Mouse (Mus musculus) thymus, postnatal 14 days (tissue): Measurements from ENCODE around the gene Fgfr2.

Experiments used
- DNase-seq: peaks from one replicate; pipeline ENCODE4 v3.0.0; 2021

Gene Fgfr2

GRCm38 (mm10) chr7:132307722-132308271 is 815.4 kb downstream of the Fgfr2 start:
- no peak for DNase-seq

DNA sequence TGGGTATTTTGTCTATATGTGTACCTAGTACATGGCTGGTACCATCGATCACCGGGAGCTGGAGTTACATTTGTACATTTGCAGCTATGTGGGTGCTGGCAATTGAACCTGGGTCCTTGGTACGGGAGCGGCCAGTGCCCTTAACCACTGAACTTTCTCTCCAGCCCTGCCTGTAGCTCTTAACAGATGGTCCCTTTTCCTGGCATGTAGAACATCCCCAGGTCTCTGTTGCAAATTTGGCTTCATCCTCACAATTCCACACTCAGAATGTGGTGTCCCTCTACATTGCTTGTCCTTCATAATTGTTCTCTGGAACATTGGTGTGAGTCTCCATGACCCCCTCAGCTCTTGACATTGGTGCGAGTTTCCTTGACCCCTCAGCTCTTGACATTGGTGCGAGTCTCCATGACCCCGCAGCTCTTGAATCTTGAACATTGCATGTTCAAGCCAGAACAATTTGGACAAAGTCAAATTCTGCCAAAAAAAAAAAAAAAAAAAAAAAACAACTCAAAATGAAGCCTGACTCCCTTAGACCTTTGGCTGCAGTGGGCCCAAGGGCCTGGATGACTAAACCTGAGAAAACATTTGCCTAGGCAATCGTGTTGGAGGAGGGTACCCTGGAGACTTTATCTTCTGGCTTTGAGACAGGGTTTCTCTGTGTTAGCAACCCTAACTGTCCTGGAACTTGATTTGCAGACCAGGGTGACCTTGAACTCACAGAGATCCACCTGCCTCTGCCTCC is 816.3 kb downstream of the Fgfr2 start:
- no peak for DNase-seq

GRCm38 (mm10) chr7:132305492-132306375 is 817.4 kb downstream of the Fgfr2 start:
- DNase-seq = peak; percentile 25

DNA sequence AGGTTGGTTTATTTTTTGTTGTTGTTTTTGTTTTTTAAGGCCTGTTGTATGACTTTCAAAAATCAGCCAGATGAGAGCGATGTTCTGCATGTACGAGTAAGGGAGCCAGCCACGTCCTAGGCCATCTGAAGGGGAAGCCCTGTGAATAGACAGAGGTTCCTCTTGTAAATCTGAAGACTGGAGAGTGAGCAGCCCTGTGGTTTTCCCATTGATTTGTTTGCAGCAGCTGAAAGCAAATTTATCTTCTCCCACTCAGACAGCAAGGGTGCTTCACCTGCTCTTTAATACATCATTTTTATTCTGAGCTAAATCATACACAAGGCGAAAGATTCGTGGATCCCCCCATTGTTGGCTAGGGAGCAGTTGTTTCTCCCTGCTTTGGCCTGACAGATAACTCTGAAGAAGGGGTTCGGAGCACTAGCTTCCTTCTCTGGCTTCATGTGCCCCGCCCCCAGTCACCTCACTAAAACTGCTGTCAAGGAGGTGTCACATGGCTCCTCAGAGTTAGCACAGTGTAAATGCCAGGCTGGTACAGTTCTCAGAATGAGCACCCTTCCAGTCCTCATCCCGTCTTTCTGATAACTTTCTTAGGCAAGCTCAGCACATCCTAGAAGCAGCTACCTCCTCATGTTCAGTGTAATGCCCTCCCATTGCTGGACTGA is 818.6 kb downstream of the Fgfr2 start:
- DNase-seq = peak; percentile 57

DNA sequence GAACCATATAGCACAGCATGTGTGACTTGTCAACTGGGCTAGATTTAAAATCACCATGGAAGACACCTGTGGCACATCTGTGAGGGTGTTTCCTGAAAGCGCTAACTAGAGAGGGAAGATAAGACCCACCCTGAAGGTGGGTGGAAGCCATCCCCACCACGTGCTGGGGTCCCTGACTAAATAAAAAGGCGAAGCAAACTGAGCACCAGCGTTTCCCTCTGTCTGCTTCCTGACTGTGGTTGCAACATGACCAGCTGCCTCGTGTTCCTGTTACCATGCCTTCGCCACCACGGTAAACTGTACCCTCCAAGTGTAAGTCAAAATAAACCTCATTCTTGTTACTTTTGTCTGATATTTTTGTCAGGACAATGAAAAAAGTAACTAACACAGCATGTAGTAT is 819.2 kb downstream of the Fgfr2 start:
- peak; percentile 69 for DNase-seq

GRCm38 (mm10) chr7:132302508-132303241 is 820.5 kb downstream of the Fgfr2 start:
- DNase-seq = no peak

GRCm38 (mm10) chr7:132299661-132300210 is 823.4 kb downstream of the Fgfr2 start:
- DNase-seq = no peak

GRCm38 (mm10) chr7:132298412-132298990 is 824.6 kb downstream of the Fgfr2 start:
- DNase-seq = no peak

GRCm38 (mm10) chr7:132296661-132297443 is 826.3 kb downstream of the Fgfr2 start:
- no peak for DNase-seq

DNA sequence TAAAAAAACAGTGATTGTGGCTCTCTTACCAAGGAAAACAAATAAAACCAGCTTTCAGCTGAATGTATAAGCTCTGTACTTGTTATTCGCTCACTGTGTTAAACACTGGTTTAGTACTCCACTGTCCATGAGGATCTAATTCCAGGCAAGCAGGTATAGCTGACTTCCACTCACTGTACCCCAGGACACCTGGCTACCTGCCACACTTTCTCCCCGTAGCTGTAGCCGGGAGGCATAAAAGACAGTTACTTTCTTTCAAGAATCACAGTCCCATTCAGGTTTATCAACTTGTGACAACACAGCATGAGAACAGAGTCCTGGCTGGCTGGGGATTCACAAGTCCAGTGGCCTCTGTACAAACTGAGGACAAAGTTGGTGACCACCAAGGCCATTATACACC is 827.0 kb downstream of the Fgfr2 start:
- DNase-seq = no peak

GRCm38 (mm10) chr7:132287340-132287664 is 835.8 kb downstream of the Fgfr2 start:
- peak; percentile 16 for DNase-seq

DNA sequence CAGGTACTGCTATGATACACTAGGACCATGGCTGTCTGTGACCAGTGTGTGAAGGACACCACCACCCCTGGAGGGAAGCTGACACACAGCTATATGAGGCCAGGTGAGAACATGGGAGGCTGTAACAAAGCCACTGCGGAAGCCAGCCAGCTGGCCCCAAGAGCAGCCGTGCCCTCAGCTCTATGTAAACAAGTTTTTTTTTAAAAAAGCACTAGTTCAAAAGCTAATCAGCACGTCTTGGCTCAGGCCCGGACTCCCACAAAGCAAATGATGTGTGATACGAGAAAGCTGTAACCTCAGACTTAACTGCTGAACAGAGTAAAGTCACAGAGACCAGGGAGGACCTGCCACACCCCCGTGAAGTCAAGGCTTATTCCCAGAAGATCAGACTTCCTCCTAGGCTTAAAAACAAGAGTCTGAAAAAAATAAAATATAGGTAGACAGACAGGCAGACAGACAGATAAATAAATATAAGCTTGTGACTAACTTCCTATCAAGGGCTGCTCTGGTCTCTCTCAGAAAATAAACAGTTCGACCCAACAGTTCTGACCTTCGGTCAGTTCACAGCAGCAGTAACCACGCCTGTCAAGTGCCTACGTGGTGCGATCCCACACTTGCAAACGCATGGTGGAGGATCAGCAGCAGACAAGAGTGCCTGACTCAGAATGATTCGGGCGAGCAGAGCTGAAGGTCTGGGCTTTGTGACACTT is 836.4 kb downstream of the Fgfr2 start:
- DNase-seq = peak; percentile 35

GRCm38 (mm10) chr7:132284795-132285194 is 838.4 kb downstream of the Fgfr2 start:
- no peak for DNase-seq

- DNase-seq = no peak
Observed at GRCm38 (mm10) chr7:132284048-132284737, 839.0 kb downstream of the Fgfr2 start.

GRCm38 (mm10) chr7:132282576-132282975 is 840.6 kb downstream of the Fgfr2 start:
- no peak for DNase-seq

DNA sequence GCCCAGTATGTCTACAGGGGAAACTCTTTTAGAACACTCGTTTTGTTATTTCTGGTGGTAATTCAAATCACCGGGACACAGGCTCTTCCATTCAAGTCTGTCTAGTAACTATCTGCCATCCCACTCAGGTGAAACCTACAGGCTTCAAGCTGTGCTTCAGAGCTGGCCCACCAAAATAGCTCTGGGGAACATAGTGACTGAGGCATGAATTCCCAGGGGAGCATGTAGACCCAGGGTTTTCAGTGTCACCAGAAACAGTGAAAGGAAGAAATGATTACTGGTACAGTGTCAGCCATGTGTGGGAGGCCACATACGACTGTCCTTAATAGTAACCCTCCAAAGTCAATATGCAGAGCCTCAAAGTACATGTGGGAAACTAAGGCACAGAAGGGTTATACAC is 841.0 kb downstream of the Fgfr2 start:
- DNase-seq = no peak

DNA sequence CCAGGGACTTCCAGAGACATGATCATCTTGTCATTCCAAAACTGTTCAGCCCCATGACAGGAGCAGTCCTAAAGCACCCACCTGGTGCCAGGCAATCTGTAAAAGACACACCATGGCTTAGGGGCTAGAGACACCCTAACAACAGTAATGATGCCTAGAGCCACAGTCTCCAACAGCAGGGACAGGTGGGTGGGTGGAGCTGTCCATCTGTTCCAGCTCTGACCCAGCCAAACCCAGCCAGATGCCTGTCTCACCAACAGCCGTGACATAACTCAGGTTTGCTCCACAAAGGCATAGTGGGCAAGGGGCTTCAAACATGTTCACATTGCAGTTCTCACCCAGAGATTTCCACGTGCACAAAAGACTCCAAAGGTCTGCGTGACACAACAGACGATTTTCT is 841.4 kb downstream of the Fgfr2 start:
- DNase-seq = no peak

DNA sequence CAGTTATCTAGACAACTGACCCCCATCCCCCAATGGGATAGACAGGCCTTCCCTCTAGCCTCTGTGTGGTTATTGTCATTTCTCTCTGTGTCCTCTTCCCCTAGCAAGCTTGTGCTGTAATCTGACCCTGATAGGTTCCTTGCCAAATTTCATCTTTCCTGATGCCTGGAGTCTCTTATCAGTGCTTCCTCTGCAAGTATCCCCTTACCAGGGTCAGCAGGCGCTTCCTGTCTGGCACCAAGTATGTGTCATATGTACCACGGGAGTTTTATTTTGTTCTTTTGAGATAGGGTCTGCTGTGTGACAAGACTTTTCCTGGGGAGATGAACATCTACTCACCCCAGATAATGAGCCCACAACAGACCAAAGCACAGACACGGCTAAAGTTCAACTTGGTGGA is 844.5 kb downstream of the Fgfr2 start:
- DNase-seq = no peak

GRCm38 (mm10) chr7:132276287-132276686 is 846.9 kb downstream of the Fgfr2 start:
- no peak for DNase-seq
